Comparison of ENCODE assay signal across 11 mouse cellular contexts in the genomic region with DNA sequence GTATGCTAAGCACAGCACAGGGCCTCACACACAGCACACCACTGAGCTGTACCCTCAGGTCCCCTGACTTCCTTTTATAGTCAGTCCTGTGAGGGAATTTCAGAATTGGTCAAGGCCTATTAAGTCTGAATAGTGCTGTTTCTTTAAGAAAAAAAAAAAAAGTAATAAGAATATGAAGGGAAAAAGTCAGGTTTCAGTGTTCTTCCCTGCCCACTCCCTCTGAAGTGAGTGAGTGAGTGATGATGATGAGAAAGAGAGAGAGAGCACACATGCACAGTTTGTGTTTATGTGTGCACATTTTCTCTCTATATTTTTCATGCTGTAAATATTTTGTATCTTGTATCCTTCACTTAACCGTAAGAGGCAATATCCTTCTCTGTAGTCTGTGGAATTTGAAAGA. TPM values are rescaled to one million over a fixed set of nuclear protein-coding genes. Genes with fewer than 3 reads are reported as not detected.
DNase-seq lines count a peak whose midpoint lies in the region; ATAC-seq and TF ChIP-seq lines count a peak whose summit lies in the region.
"Had no signal": no experiment of that assay in that cellular context is flagged by ENCODE, and none has a peak within 500 bp of the region (broad histone marks: within the 10 kb centered on the region; RNA-seq: fewer than 3 reads in every experiment).

No protein-coding gene starts in this region.

- no peaks in the 10 kb centered on the region for H3K27me3 ChIP-seq in intestine, embryonic 14.5 days (replicated peaks; ENCODE audit: control insufficient read depth, insufficient read depth, low read length)
- no peaks in the 10 kb centered on the region for H3K27me3 ChIP-seq in intestine, postnatal 0 days (replicated peaks; ENCODE audit: control insufficient read depth, insufficient read depth, low read length)
- H3K27me3 ChIP-seq in megakaryocyte, embryonic 14.5 days (replicated peaks), result no peaks in the 10 kb centered on the region
- H3K27me3 ChIP-seq in intestine, embryonic 16.5 days (replicated peaks; ENCODE audit: control insufficient read depth, insufficient read depth, low read length), result no peaks in the 10 kb centered on the region
- H3K27me3 ChIP-seq: embryonic facial prominence, embryonic 13.5 days; hindbrain, embryonic 12.5 days had no signal

- peak overlapping the region; percentile 79 for H3K27ac ChIP-seq in intestine, embryonic 14.5 days (ENCODE audit: low read depth)
- H3K27ac ChIP-seq in intestine, postnatal 0 days (ENCODE audit: low read depth, low read length), result no peak overlapping the region
- peak overlapping the region; percentile 77 for H3K27ac ChIP-seq in intestine, embryonic 16.5 days (ENCODE audit: low read length)
- H3K27ac ChIP-seq: hindbrain, embryonic 12.5 days had no signal

- no peak overlapping the region for H3K9ac ChIP-seq in intestine, embryonic 14.5 days (ENCODE audit: low read length)
- H3K9ac ChIP-seq in intestine, postnatal 0 days (ENCODE audit: low read depth, low read length), result no peak overlapping the region
- H3K9ac ChIP-seq in intestine, embryonic 16.5 days (ENCODE audit: low read depth, low read length), result no peak overlapping the region
- H3K9ac ChIP-seq: embryonic facial prominence, embryonic 13.5 days; hindbrain, embryonic 12.5 days had no signal

- no peak for DNase-seq in intestine, embryonic 14.5 days (ENCODE audit: low spot score)
- DNase-seq in cerebellum, postnatal 14 days, result no peak
- DNase-seq: cerebellum, adult 9-10 months; thymus, postnatal 14 days had no signal

- 49% methylated on average over 1 of the region's 1 CpGs for WGBS in intestine, embryonic 14.5 days
- WGBS in intestine, postnatal 0 days, result 25% methylated on average over 1 of the region's 1 CpGs
- 39% methylated on average over 1 of the region's 1 CpGs for WGBS in intestine, embryonic 16.5 days

- H3K4me1 ChIP-seq in intestine, embryonic 14.5 days (replicated peaks; ENCODE audit: control insufficient read depth, insufficient read depth, low read length), result peaks cover 16% of the 10 kb centered on the region
- no peaks in the 10 kb centered on the region for H3K4me1 ChIP-seq in intestine, postnatal 0 days (replicated peaks; ENCODE audit: control insufficient read depth, insufficient read depth, low read length)
- peaks cover 99% of the 10 kb centered on the region for H3K4me1 ChIP-seq in megakaryocyte, embryonic 14.5 days
- peaks cover 7% of the 10 kb centered on the region for H3K4me1 ChIP-seq in intestine, embryonic 16.5 days (ENCODE audit: control insufficient read depth, insufficient read depth, low read length)

- ATAC-seq in intestine, embryonic 14.5 days (replicated peaks; ENCODE audit: low FRiP score, low TSS enrichment, low read depth), result no peak
- no peak for ATAC-seq in intestine, postnatal 0 days
- ATAC-seq in megakaryocyte, adult 5-6 weeks (ENCODE audit: poor library complexity, severe bottlenecking), result no peak
- no peak; the same call in 1 of the 2 replicates for ATAC-seq in intestine, embryonic 16.5 days
- ATAC-seq in granulocyte monocyte progenitor cell, adult 5-6 weeks (replicated peaks; ENCODE audit: poor library complexity, severe bottlenecking), result no peak

- H3K9me3 ChIP-seq in intestine, embryonic 14.5 days (ENCODE audit: control insufficient read depth, low read length), result no peaks in the 10 kb centered on the region
- H3K9me3 ChIP-seq in intestine, postnatal 0 days (ENCODE audit: control insufficient read depth), result no peaks in the 10 kb centered on the region
- no peaks in the 10 kb centered on the region for H3K9me3 ChIP-seq in megakaryocyte, embryonic 14.5 days
- H3K9me3 ChIP-seq in intestine, embryonic 16.5 days (ENCODE audit: control insufficient read depth, low read length), result no peaks in the 10 kb centered on the region
- H3K9me3 ChIP-seq: embryonic facial prominence, embryonic 13.5 days; hindbrain, embryonic 12.5 days had no signal

- H3K4me3 ChIP-seq in intestine, embryonic 14.5 days (ENCODE audit: low read depth, low read length), result no peak overlapping the region
- no peak overlapping the region for H3K4me3 ChIP-seq in intestine, postnatal 0 days (ENCODE audit: low read depth, low read length)
- H3K4me3 ChIP-seq in megakaryocyte, embryonic 14.5 days (replicated peaks), result peak overlapping the region; percentile 78
- H3K4me3 ChIP-seq in intestine, embryonic 16.5 days (ENCODE audit: low read length), result no peak overlapping the region
- H3K4me3 ChIP-seq: embryonic facial prominence, embryonic 13.5 days; hindbrain, embryonic 12.5 days had no signal

- H3K36me3 ChIP-seq in intestine, embryonic 14.5 days (ENCODE audit: control insufficient read depth, insufficient read depth, low read length), result no peaks in the 10 kb centered on the region
- H3K36me3 ChIP-seq in intestine, postnatal 0 days (ENCODE audit: control insufficient read depth, insufficient read depth), result no peaks in the 10 kb centered on the region
- H3K36me3 ChIP-seq in megakaryocyte, embryonic 14.5 days (replicated peaks; ENCODE audit: low read length), result peaks cover 79% of the 10 kb centered on the region
- no peaks in the 10 kb centered on the region for H3K36me3 ChIP-seq in intestine, embryonic 16.5 days (ENCODE audit: control insufficient read depth, insufficient read depth, low read length)
- H3K36me3 ChIP-seq: embryonic facial prominence, embryonic 13.5 days; hindbrain, embryonic 12.5 days had no signal

- peak overlapping the region; percentile 15; the same call in 1 of the 2 replicates for H3K4me2 ChIP-seq in intestine, embryonic 14.5 days (ENCODE audit: low read length)
- no peak overlapping the region for H3K4me2 ChIP-seq in intestine, postnatal 0 days (replicated peaks; ENCODE audit: low read depth)
- peak overlapping the region; percentile 30; the same call in 1 of the 2 replicates for H3K4me2 ChIP-seq in intestine, embryonic 16.5 days (ENCODE audit: low read depth, low read length)
- H3K4me2 ChIP-seq: embryonic facial prominence, embryonic 13.5 days; hindbrain, embryonic 12.5 days had no signal

- no peak for TF ChIP-seq CTCF in intestine, postnatal 0 days (IDR thresholded peaks at IDR 0.05; ENCODE audit: low read depth)

RNA-seq across cellular contexts. Expression of a gene that starts 11.0 kb away (rescaled TPM):
- polyA plus RNA-seq in intestine, embryonic 14.5 days (2014; fragmentation: Nextera tagmentation; extraction: Ambion mirVana), result 11.8 and 12.5 TPM in 2 replicates
- polyA plus RNA-seq in intestine, postnatal 0 days (2015; fragmentation: Nextera tagmentation; extraction: Ambion mirVana), result 2.3 and 2.6 TPM in 2 replicates
- 2.0 and 5.1 TPM in 2 replicates for polyA plus RNA-seq in megakaryocyte, embryonic 14.5 days (2012; ENCODE audit: insufficient read depth, low replicate concordance)
- 13.3 and 18.0 TPM in 2 replicates for total RNA-seq in megakaryocyte, adult 5-6 weeks (2015)
- 16.6 and 17.4 TPM in 2 replicates for total RNA-seq in megakaryocyte, adult 5-6 weeks (2017)
- 5.6 and 7.1 TPM in 2 replicates for polyA plus RNA-seq in intestine, embryonic 16.5 days (2015; fragmentation: Nextera tagmentation; extraction: Ambion mirVana)
- total RNA-seq in granulocyte monocyte progenitor cell, adult 5-6 weeks (2014; fragmentation: Nextera tagmentation), result 51.0 and 80.1 TPM in 2 replicates
- 28.9 and 34.4 TPM in 2 replicates for total RNA-seq in granulocyte monocyte progenitor cell, adult 5-6 weeks (2017)

RNA-seq across cellular contexts. Expression of a gene that starts 55.2 kb away (rescaled TPM):
- polyA plus RNA-seq in intestine, embryonic 14.5 days (2014; fragmentation: Nextera tagmentation; extraction: Ambion mirVana), result 135 and 151 TPM in 2 replicates
- 66.3 and 66.5 TPM in 2 replicates for polyA plus RNA-seq in intestine, postnatal 0 days (2015; fragmentation: Nextera tagmentation; extraction: Ambion mirVana)
- 5.5 and 17.8 TPM in 2 replicates for polyA plus RNA-seq in megakaryocyte, embryonic 14.5 days (2012; ENCODE audit: insufficient read depth, low replicate concordance)
- 70.0 and 77.0 TPM in 2 replicates for total RNA-seq in megakaryocyte, adult 5-6 weeks (2015)
- total RNA-seq in megakaryocyte, adult 5-6 weeks (2017), result 31.8 and 39.4 TPM in 2 replicates
- polyA plus RNA-seq in intestine, embryonic 16.5 days (2015; fragmentation: Nextera tagmentation; extraction: Ambion mirVana), result 106 and 115 TPM in 2 replicates
- total RNA-seq in granulocyte monocyte progenitor cell, adult 5-6 weeks (2014; fragmentation: Nextera tagmentation), result 37.5 and 42.9 TPM in 2 replicates
- 31.1 and 53.1 TPM in 2 replicates for total RNA-seq in granulocyte monocyte progenitor cell, adult 5-6 weeks (2017)
